Mouse (Mus musculus) olfactory bulb, adult 2 months (tissue): ENCODE results near the gene Dpp6. TPM values are rescaled to one million over a fixed set of nuclear protein-coding genes. Genes with fewer than 3 reads are reported as not detected.

Source experiments
- H3K27ac ChIP-seq: fragments of 200-500 bp; 2 replicates; pipeline ENCODE4 v1.5.1; 2012; ENCODE audit warnings: low read depth, low read length; ENCODE audit not compliant: insufficient read depth
- H3K4me1 ChIP-seq: fragments of 200-500 bp; 2 replicates; pipeline ENCODE4 v1.6.1; 2012; ENCODE audit warnings: low read length; ENCODE audit not compliant: control insufficient read depth, insufficient read depth
- H3K4me3 ChIP-seq: fragments of 200-500 bp; 2 replicates; pipeline ENCODE4 v1.5.1; 2012; ENCODE audit warnings: mild to moderate bottlenecking, low read depth, low read length, moderate library complexity; ENCODE audit not compliant: insufficient read depth
- CTCF ChIP-seq: fragments of 200-500 bp; IDR thresholded peaks from 2 replicates; pipeline ENCODE4 v1.5.1; 2012; ENCODE audit warnings: low read depth, mild to moderate bottlenecking, low read length, moderate library complexity; ENCODE audit not compliant: insufficient read depth
- POLR2A ChIP-seq: fragments of 200-500 bp; IDR thresholded peaks from 2 replicates; pipeline ENCODE4 v1.6.1; 2012; ENCODE audit warnings: mild to moderate bottlenecking, low read depth, low read length, moderate library complexity; ENCODE audit not compliant: insufficient read depth
- WGBS: fragments of 180-500 bp; shearing (Covaris S2); methylation state at CpG from one replicate; pipeline ENCODE4 v1.1.7; 2018; 5-methylcytosine and 5-hydroxymethylcytosine counted together
- polyA plus RNA-seq: library from polyadenylated mRNA; stranded (reverse); fragments of >200 nt; gene quantifications from 2 replicates; pipeline ENCODE4 v1.2.4, GENCODE M21; 2012; ENCODE audit warnings: low replicate concordance; ENCODE audit not compliant: missing spikeins, insufficient read depth, insufficient read length

Dpp6 gene
- polyA plus RNA-seq, 1 experiment: not detected

GRCm38 (mm10) chr5:27147397-27147945 is 330.5 kb downstream of the Dpp6 start:
- 85% methylated on average over 6 of the region's 6 CpGs for WGBS
- TF ChIP-seq CTCF (no peak), POLR2A (no peak)
- H3K4me1 ChIP-seq: no peaks in the 10 kb centered on the region
- H3K27ac ChIP-seq: no peak overlapping the region
- no peak overlapping the region for H3K4me3 ChIP-seq

- TF ChIP-seq POLR2A (no peak), CTCF (no peak)
- Histone ChIP-seq H3K4me3 (no peak overlapping the region), H3K27ac (no peak overlapping the region), H3K4me1 (no peaks in the 10 kb centered on the region)
- 81% methylated on average over 1 of the region's 1 CpGs for WGBS
Measured at GRCm38 (mm10) chr5:27151017-27151416, 334.0 kb downstream of the Dpp6 start.

- Histone ChIP-seq H3K4me3 (no peak overlapping the region), H3K27ac (no peak overlapping the region), H3K4me1 (peaks cover 2% of the 10 kb centered on the region; the same call in 1 of the 2 replicates)
- 68% methylated on average over 3 of the region's 3 CpGs for WGBS
- TF ChIP-seq POLR2A: no peak
- TF ChIP-seq CTCF: no peak
Measured at GRCm38 (mm10) chr5:27155671-27156070, 338.7 kb downstream of the Dpp6 start.

- Histone ChIP-seq H3K4me1 (peaks cover 6% of the 10 kb centered on the region; the same call in 1 of the 2 replicates), H3K27ac (no peak overlapping the region), H3K4me3 (no peak overlapping the region)
- 39% methylated on average over 2 of the region's 2 CpGs for WGBS
- TF ChIP-seq CTCF: no peak
- no peak for TF ChIP-seq POLR2A
Measured at GRCm38 (mm10) chr5:27156366-27156765, 339.4 kb downstream of the Dpp6 start.

- Histone ChIP-seq H3K4me1 (peaks cover 6% of the 10 kb centered on the region; the same call in 1 of the 2 replicates), H3K4me3 (no peak overlapping the region), H3K27ac (no peak overlapping the region)
- TF ChIP-seq POLR2A (no peak), CTCF (no peak)
- 73% methylated on average over 11 of the region's 11 CpGs for WGBS
Measured at GRCm38 (mm10) chr5:27161122-27161645, 344.2 kb downstream of the Dpp6 start.

GRCm38 (mm10) chr5:27168550-27168949 is 351.5 kb downstream of the Dpp6 start:
- WGBS: 73% methylated on average over 1 of the region's 1 CpGs
- Histone ChIP-seq H3K4me1 (peaks cover 3% of the 10 kb centered on the region; the same call in 1 of the 2 replicates), H3K27ac (no peak overlapping the region), H3K4me3 (no peak overlapping the region)
- TF ChIP-seq CTCF (no peak), POLR2A (no peak)

- Histone ChIP-seq H3K4me1 (peaks cover 2% of the 10 kb centered on the region; the same call in 1 of the 2 replicates), H3K27ac (no peak overlapping the region), H3K4me3 (no peak overlapping the region)
- WGBS: 76% methylated on average over 4 of the region's 4 CpGs
- TF ChIP-seq CTCF (no peak), POLR2A (no peak)
Measured at GRCm38 (mm10) chr5:27184963-27185362, 368.0 kb downstream of the Dpp6 start.

- WGBS: 35% methylated on average over 5 of the region's 5 CpGs
- Histone ChIP-seq H3K4me3 (no peak overlapping the region), H3K27ac (peak overlapping the region; percentile 36; the same call in 1 of the 2 replicates), H3K4me1 (peaks cover 5% of the 10 kb centered on the region)
- TF ChIP-seq POLR2A (no peak), CTCF (no peak)
Measured at GRCm38 (mm10) chr5:27191242-27191969, 374.4 kb downstream of the Dpp6 start.

- 91% methylated on average over 3 of the region's 3 CpGs for WGBS
- Histone ChIP-seq H3K4me3 (no peak overlapping the region), H3K27ac (no peak overlapping the region), H3K4me1 (peaks cover 5% of the 10 kb centered on the region)
- TF ChIP-seq POLR2A (no peak), CTCF (no peak)
Measured at GRCm38 (mm10) chr5:27194157-27194556, 377.2 kb downstream of the Dpp6 start.
